Mouse (Mus musculus) naive thymus-derived CD4-positive, alpha-beta T cell, adult 2 months (primary cell): ENCODE measurements around the gene B4galnt1.
"Not testable (repeated sequence)": the region's sequence is repeated elsewhere in the genome, so short reads cannot be mapped to it uniquely, and the experiment has no call there.

Experiments used
- DNase-seq: peaks from one replicate; pipeline ENCODE4 v3.0.0-alpha.2; 2011; ENCODE audit warnings: low read depth

Gene B4galnt1

DNA sequence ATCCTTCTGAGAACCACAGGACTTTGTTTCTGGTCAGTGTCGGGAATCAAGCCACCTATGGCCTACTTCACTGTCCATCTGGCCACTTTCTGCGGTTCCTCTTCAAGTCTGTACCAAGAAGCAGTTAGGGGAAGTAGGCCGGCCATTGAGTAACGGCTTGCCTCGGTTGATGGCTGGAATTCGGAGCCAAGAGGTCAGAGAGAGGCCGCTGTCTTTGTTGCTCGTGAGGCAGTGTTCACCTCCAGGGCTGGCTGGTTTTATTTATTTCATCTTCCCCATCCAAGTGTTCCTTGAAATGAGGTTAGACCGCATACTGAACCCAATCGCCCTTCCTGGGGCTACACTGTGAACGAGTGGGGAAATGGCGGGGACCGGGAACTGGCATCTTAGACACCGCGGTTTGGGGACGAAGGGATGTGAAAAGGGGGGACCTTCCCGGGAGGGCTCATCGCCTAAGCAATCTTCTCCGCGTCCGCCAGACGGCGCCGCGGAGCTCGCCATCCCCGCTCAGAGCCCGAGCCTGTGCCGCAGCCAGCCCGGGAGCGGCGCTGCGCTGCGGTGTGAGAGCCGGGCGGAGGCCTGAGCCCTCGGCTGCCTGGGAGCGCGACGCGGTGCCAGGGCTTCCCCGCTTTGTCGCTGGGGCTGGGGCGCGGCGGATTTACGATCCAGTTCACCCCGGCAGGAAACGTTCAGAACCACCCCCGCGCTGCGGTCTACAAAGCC is at the start of gene B4galnt1:
Gene B4galnt1, plus strand, starts transcription at position 595 of the 723 bp plus-strand sequence.
- peak; percentile 94 for DNase-seq

- DNase-seq, result no peak
Observed at GRCm38 (mm10) chr10:127118470-127118869, 46.6 kb upstream of the B4galnt1 start.

DNA sequence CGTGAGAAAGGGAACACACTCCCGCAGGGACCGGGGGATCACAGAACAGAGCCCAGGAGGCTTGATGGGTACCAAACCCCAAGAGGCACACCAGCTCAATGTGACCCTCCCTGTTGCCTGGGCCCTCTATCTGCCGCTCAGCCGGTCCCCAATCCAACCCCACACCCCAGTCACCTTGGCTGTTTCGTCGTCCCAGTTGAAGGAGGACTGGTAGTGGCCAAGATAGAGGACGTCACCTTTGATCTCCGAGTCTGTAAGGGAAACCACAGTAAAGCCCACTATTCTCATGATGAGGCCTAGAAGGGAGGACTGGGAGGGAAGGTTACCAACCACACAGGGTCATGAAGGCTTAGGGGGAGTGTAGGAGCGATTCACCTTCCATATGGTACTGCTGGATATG is 45.8 kb upstream of the B4galnt1 start:
- no peak for DNase-seq

GRCm38 (mm10) chr10:127120301-127121065 is 44.5 kb upstream of the B4galnt1 start:
- DNase-seq, result no peak

DNA sequence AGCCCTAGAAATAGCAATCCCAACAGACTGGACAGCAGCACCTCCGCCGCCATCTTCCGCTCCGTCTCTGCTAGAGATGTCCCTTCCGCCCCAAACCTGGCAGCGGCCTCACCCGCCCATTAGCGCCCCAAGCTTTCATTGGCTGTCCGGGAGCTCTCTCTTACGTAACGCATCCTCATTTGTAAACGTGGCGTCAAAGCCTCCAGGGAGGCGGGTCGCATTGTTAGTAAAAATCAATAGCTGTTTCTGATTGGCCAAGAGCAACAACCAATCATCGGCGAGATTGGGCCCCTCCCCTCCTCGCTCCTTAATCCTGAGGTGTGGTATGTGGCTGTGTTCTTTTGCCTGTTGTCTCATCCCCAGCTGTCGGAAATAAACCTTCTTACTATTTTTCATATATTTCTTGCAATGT is 44.0 kb upstream of the B4galnt1 start, which contains the start of gene Os9:
Gene Os9, minus strand, starts transcription at position 66 of the 412 bp plus-strand sequence.
- DNase-seq, result peak; percentile 97

DNA sequence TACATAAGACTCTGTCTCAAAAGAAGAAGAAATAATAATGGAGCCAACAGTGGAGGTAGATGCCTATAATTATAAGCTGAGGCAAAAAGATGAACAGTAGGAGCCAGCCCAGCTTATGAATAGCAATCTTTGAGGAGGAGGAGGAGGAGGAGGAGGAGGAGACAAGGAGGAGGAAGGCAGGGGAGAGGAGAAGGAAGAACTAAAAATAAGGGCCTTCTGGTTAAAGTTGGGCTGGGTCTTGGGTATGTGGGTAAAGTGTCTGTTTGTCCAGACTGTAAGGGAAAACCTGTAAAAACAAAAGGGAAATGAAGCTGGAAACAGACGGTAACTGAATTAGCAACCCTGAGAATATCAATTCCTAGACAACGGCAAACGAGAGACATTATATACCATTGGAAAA is 43.0 kb upstream of the B4galnt1 start:
- no peak for DNase-seq

DNA sequence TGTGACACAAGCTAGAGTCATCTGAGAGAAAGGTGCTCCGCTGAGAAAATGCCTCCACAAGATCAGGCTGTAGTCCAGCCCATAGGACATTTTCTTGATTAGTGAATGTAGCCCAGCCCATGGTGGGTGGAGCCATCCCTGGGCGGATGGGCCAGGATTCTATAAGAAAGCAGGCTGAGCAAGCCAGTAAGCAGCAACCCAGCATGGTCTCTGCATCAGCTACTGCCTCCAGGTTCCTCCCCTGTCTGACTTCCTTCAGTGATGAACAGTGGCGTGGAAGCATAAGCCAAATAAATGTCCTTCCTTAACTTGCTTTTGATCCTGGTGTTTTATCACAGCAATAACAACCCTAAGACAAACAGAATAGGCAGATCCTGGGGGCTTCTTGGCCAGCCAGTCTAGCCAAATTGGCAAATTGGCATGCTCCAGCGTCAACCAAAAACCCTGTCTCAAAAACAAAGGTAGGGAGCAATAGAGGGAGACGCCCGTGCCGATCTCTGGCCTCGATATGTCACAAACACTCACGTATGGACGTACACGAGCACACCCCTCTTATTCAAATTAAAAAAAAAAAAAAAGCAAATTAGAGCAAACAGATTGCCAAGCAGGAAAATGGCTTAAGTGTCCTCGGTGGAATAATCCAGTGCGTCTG is 42.1 kb upstream of the B4galnt1 start:
- no peak for DNase-seq

- DNase-seq, result peak; percentile 87
Observed at GRCm38 (mm10) chr10:127123436-127123805, 41.6 kb upstream of the B4galnt1 start.

GRCm38 (mm10) chr10:127125210-127126001 is 39.6 kb upstream of the B4galnt1 start:
- DNase-seq, result peak; percentile 87

DNA sequence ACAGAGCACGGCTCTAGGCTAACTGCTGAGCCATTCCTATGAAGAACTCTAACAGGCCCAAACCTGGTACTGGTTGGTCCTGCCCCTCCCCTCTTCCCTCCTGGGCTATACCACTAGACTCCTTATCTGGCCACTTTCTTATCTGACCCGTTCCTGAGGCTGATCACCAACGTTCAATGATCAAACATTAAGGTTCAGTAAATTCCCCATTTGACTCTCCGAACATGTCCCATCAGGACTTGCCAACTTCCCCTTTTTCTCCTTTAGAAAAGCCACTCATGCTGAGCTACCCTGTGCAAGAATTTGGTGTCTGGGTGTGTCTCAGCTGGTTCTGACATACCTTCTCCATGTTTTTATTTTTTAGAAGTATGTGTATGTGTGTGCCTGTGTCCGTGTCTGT is 38.4 kb upstream of the B4galnt1 start:
- DNase-seq, result no peak

DNA sequence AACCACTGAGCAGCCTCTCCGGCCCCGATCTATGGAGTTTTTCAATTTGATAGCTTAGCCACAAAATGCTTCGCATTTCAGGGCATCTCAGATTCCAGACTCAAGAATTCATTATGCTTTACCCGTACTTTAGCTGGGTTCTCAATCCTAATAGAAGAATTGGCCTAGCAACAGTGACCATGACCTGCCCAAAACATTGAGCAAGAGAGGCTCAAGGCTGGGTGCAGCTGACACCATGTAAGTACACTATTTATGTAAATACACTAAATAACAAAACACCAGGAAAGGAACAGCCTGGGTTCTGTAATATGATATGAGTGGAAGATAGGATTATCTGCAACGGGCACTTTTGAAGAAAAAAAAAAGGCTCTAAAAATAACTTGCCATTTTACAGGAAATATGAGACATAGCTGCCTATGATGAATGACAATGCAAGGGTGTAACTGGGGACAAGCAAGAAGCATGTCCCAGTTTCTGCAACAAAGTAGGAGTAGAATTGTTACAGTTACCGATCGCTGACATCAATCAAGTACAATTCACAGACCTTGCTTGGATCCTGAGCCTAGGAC is 37.2 kb upstream of the B4galnt1 start:
- DNase-seq, result no peak

DNA sequence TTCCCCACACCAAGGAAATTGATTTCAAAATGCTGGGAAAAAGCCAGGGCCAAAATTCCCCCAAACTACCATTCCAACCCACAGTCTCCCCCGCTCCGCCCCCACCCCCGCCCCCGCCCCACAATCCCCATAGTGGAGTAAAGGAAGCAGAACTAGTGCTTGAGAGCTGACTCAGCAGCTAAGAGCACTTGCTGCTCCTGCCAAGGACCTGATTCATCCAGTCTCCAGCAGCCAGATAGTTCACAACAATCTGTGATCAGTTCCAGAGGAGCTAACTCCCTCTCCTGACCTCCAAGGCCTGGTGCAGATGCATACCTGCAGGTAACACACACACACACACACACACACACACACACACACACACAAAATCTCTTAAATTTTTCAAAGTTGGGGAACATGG is 35.6 kb upstream of the B4galnt1 start:
- no peak for DNase-seq

GRCm38 (mm10) chr10:127132469-127132868 is 32.6 kb upstream of the B4galnt1 start:
- no peak for DNase-seq

DNA sequence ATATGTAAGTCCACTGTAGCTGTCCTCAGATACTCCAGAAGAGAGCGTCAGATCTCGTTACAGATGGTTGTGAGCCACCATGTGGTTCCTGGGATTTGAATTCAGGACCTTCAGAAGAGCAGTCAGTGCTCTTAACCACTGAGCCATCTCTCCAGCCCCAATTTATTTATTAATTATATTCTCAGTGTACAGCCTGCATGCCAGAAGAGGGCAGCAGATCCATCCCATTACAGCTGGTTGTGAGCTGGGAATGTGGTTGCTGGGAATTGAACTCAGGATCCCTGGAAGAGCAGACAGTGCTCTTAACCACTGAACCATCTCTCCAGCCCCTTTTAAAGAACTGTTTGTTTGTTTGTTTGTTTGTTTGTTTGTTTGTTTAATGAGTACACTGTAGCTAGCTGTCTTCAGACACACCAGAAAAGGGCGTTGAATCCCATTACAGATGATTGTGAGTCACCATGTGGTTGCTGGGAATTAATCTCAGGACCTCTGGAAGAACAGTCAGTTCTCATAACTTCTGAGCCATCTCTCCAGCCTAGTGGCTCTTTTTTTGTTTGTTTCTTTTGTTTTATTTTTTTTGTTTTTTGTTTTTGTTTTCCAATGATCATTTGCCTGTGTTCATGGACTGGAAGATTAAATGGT is 30.5 kb upstream of the B4galnt1 start:
- DNase-seq, result not testable (repeated sequence)

GRCm38 (mm10) chr10:127135118-127135836 is 29.7 kb upstream of the B4galnt1 start:
- peak; percentile 84 for DNase-seq

DNA sequence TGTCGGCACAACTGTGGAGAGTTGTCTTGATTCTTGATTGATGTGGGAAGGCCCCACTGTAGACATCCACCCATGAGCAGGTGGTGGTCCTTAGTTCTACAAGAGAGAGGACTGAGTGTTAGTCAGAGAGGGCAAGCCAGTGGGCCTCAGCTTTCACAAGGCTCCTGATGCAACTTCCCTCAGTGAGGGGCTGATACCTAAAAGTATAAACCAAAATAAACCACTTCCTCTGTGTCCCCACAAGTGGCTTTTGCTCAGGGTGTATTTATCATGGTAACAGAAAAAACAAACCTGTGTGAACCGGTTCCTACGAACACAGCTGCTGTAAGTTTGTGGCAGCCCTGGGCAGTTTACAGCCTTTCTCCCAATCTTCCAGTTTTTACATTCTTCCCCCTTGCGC is 28.5 kb upstream of the B4galnt1 start:
- DNase-seq, result peak; percentile 91

GRCm38 (mm10) chr10:127137896-127138295 is 27.1 kb upstream of the B4galnt1 start:
- no peak for DNase-seq

DNA sequence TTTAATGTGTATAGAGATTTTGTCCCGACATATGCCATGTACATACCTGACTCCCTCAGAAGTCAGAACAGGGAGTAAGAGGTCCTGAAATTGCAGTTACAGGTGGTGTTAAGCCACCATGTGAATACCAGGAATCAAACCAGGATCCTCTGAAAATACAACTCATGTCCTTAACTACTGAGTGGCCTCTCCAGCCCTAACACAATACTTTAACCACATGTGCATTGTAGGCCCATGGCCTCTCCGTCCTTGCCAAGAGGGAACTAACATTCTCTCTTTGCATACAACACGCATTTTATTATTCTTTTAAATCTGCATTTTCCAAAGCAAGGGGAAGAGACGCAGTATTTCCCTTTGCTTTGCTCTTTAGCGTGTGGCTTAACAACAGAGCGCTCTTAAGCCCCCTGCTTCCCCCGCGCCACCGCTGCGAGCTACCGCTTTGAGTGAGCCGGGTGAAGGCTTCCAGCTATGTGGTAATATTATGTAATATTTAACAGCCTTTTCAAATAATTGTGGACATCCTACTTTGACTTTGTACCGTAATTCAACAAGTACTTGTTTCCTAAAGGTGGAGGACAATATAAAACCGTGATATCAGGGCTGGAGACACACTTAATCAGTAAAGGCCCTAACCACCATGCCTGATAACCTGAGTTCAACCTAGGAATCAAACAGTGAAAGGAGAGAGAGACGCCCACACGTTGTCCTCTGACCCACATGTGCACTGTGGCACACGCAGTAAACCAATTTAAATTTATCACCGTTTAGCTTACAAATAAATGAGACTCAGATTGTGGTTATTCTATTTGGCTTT is 26.5 kb upstream of the B4galnt1 start:
- DNase-seq, result no peak

GRCm38 (mm10) chr10:127140971-127141370 is 24.1 kb upstream of the B4galnt1 start:
- peak; percentile 71 for DNase-seq

- peak; percentile 86 for DNase-seq
Observed at GRCm38 (mm10) chr10:127141500-127141899, 23.5 kb upstream of the B4galnt1 start.
